In the genomic region with DNA sequence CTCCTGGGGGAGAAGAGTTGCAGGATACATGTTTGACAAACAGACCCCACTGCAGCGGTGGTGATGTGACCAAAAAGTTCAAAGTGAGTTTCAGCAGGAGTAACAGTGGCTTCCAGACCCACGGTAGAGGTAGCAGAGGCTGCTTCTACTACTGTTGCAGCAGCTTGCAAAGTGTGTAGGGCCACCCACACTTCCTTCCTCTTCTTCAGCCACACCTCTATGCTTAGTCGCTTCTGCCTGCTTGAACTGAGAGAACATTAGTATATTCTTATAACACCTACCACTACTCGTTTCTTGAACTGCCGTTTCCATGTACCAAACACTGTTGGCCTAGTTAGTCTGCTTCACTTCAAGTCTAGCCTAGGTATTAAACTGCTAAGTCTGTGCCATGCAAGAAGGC, we compare ENCODE assay signal across 11 mouse cellular contexts. TPM values are rescaled to one million over a fixed set of nuclear protein-coding genes. Genes with fewer than 3 reads are reported as not detected.
DNase-seq lines count a peak whose midpoint lies in the region; ATAC-seq and TF ChIP-seq lines count a peak whose summit lies in the region.
"Had no signal": no experiment of that assay in that cellular context is flagged by ENCODE, and none has a peak within 500 bp of the region (broad histone marks: within the 10 kb centered on the region; RNA-seq: fewer than 3 reads in every experiment).

No protein-coding gene starts in this region.

- no peak overlapping the region for H3K4me3 ChIP-seq in midbrain, embryonic 11.5 days (ENCODE audit: low read depth, low read length)
- H3K4me3 ChIP-seq in intestine, postnatal 0 days (ENCODE audit: low read depth, low read length) = no peak overlapping the region
- H3K4me3 ChIP-seq: embryonic facial prominence, embryonic 13.5 days had no signal

- H3K4me1 ChIP-seq in midbrain, embryonic 11.5 days (ENCODE audit: control insufficient read depth, insufficient read depth, low read length) = peaks cover 2% of the 10 kb centered on the region; the same call in 1 of the 2 replicates
- H3K4me1 ChIP-seq in intestine, postnatal 0 days (replicated peaks; ENCODE audit: control insufficient read depth, insufficient read depth, low read length) = peaks cover 16% of the 10 kb centered on the region

- no peak for DNase-seq in frontal cortex, postnatal 25 days (ENCODE audit: low spot score in 2 of 2)
- peak; percentile 67 for DNase-seq in A20 (ENCODE audit: low read depth, low spot score)
- peak; percentile 71 for DNase-seq in induced T-regulatory cell, adult 2 months (ENCODE audit: low read depth)
- peak; percentile 24 to 49 for DNase-seq in spleen, postnatal 10 days (ENCODE audit: low spot score in 2 of 2)
- DNase-seq in midbrain, embryonic 11.5 days (ENCODE audit: low spot score, missing footprints) = no peak
- no peak for DNase-seq in layer of hippocampus, adult 8-10 months (ENCODE audit: low spot score in 2 of 2)
- DNase-seq: kidney, postnatal 10 days had no signal

- WGBS in midbrain, embryonic 11.5 days = 79% methylated on average over 5 of the region's 5 CpGs
- 64% methylated on average over 5 of the region's 5 CpGs for WGBS in intestine, postnatal 0 days

- TF ChIP-seq CTCF in intestine, postnatal 0 days (IDR thresholded peaks at IDR 0.05; ENCODE audit: low read depth) = no peak

- ATAC-seq in frontal cortex, adult (ENCODE audit: low TSS enrichment) = peak; percentile 70
- no peak for ATAC-seq in midbrain, embryonic 11.5 days (ENCODE audit: low FRiP score)
- no peak for ATAC-seq in intestine, postnatal 0 days
- ATAC-seq: midbrain, embryonic 16.5 days had no signal

- no peak overlapping the region for H3K27ac ChIP-seq in midbrain, embryonic 11.5 days (ENCODE audit: low read depth, low read length)
- H3K27ac ChIP-seq in intestine, postnatal 0 days (ENCODE audit: low read depth, low read length) = no peak overlapping the region
- H3K27ac ChIP-seq: embryonic facial prominence, embryonic 13.5 days had no signal

- H3K4me2 ChIP-seq in midbrain, embryonic 11.5 days = no peak overlapping the region
- no peak overlapping the region for H3K4me2 ChIP-seq in intestine, postnatal 0 days (replicated peaks; ENCODE audit: low read depth)
- H3K4me2 ChIP-seq: embryonic facial prominence, embryonic 13.5 days had no signal

- H3K36me3 ChIP-seq in midbrain, embryonic 11.5 days (ENCODE audit: control insufficient read depth, insufficient read depth, low read length) = no peaks in the 10 kb centered on the region
- no peaks in the 10 kb centered on the region for H3K36me3 ChIP-seq in intestine, postnatal 0 days (ENCODE audit: control insufficient read depth, insufficient read depth)

- H3K27me3 ChIP-seq in midbrain, embryonic 11.5 days (ENCODE audit: control insufficient read depth, insufficient read depth, low read length) = no peaks in the 10 kb centered on the region
- H3K27me3 ChIP-seq in intestine, postnatal 0 days (replicated peaks; ENCODE audit: control insufficient read depth, insufficient read depth, low read length) = no peaks in the 10 kb centered on the region
- H3K27me3 ChIP-seq: embryonic facial prominence, embryonic 13.5 days had no signal

- H3K9ac ChIP-seq in midbrain, embryonic 11.5 days (ENCODE audit: low read length) = no peak overlapping the region
- H3K9ac ChIP-seq in intestine, postnatal 0 days (ENCODE audit: low read depth, low read length) = no peak overlapping the region
- H3K9ac ChIP-seq: embryonic facial prominence, embryonic 13.5 days had no signal

- H3K9me3 ChIP-seq in midbrain, embryonic 11.5 days (ENCODE audit: control insufficient read depth, low read length) = no peaks in the 10 kb centered on the region
- no peaks in the 10 kb centered on the region for H3K9me3 ChIP-seq in intestine, postnatal 0 days (ENCODE audit: control insufficient read depth)
- H3K9me3 ChIP-seq: embryonic facial prominence, embryonic 13.5 days had no signal

RNA-seq across cellular contexts. Expression of a gene that starts 11.6 kb away (rescaled TPM):
- 24.9 and 26.1 TPM in 2 replicates for polyA plus RNA-seq in midbrain, embryonic 11.5 days (2014; fragmentation: Nextera tagmentation; extraction: Ambion mirVana)
- 100 to 1,000 TPM in 2 of 4 experiments, 10 to 100 TPM in 2; 96.1 to 111 (median 104) TPM for total RNA-seq in layer of hippocampus, adult 8-10 months (2022)
- 35.4 and 35.6 TPM in 2 replicates for polyA plus RNA-seq in intestine, postnatal 0 days (2015; fragmentation: Nextera tagmentation; extraction: Ambion mirVana)

Comparison
In these comparisons a context has a peak if more than half of its experiments do, and no peak if none do; other contexts are left out.
1. DNase-seq: peak in A20 (single experiment), induced T-regulatory cell, adult 2 months (single experiment) and spleen, postnatal 10 days (2 of 2); none in frontal cortex, postnatal 25 days (0 of 2), midbrain, embryonic 11.5 days (single experiment) and layer of hippocampus, adult 8-10 months (0 of 2).